Mouse (Mus musculus) liver, embryonic 16.5 days (tissue): Measurements from ENCODE around the gene P2ry14. TPM values are rescaled to one million over a fixed set of nuclear protein-coding genes. Genes with fewer than 3 reads are reported as not detected.
"Not testable (repeated sequence)": the region's sequence is repeated elsewhere in the genome, so short reads cannot be mapped to it uniquely, and the experiment has no call there.

Source experiments
- ATAC-seq: fragments of 200-750 bp; cut with Nextera tagmentation; 2 replicates; pipeline ENCODE4 v1.8.0; 2017; ENCODE audit warnings: low read depth, mild to moderate bottlenecking, moderate number of reproducible peaks, moderate library complexity
- H3K27ac ChIP-seq: fragments of 300-500 bp; sonication (generic); 2 replicates; pipeline ENCODE4 v1.5.1; 2014; ENCODE audit warnings: mild to moderate bottlenecking, low read length
- H3K27me3 ChIP-seq: fragments of 300-500 bp; sonication (generic); 2 replicates; pipeline ENCODE4 v1.6.1; 2014; ENCODE audit warnings: low read depth, low read length, mixed read lengths; ENCODE audit not compliant: control insufficient read depth, insufficient read depth
- H3K36me3 ChIP-seq: fragments of 300-500 bp; sonication (generic); 2 replicates; pipeline ENCODE4 v1.6.1; 2014; ENCODE audit warnings: mild to moderate bottlenecking; ENCODE audit not compliant: control insufficient read depth, insufficient read depth
- H3K4me1 ChIP-seq: fragments of 300-500 bp; sonication (generic); 2 replicates; pipeline ENCODE4 v1.6.1; 2014; ENCODE audit warnings: low read depth, low read length, mixed read lengths; ENCODE audit not compliant: control insufficient read depth
- H3K4me2 ChIP-seq: fragments of 300-500 bp; sonication (generic); 2 replicates; pipeline ENCODE4 v1.6.1; 2014; ENCODE audit warnings: low read depth, low read length, mixed read lengths
- H3K4me3 ChIP-seq: fragments of 300-500 bp; sonication (generic); 2 replicates; pipeline ENCODE4 v1.5.1; 2014; ENCODE audit warnings: low read depth, mild to moderate bottlenecking, low read length
- H3K9ac ChIP-seq: fragments of 300-500 bp; sonication (generic); 2 replicates; pipeline ENCODE4 v1.6.1; 2014; ENCODE audit warnings: low read depth, low read length
- H3K9me3 ChIP-seq: fragments of 300-500 bp; sonication (generic); replicated peaks from 2 replicates; pipeline ENCODE4 v1.6.1; 2016; ENCODE audit warnings: low read length; ENCODE audit not compliant: control insufficient read depth
- WGBS: fragments of 180-500 bp; shearing (Covaris S2); extraction: QIAGEN DNeasy Blood & Tissue Kit; methylation state at CpG from one replicate; pipeline ENCODE4 v1.1.7; 2014; ENCODE audit not compliant: insufficient replicate concordance; 5-methylcytosine and 5-hydroxymethylcytosine counted together
- polyA plus RNA-seq: library from polyadenylated mRNA; unstranded; fragments of >200 nt; fragmentation: Nextera tagmentation; extraction: Ambion mirVana; gene quantifications from 2 replicates; pipeline ENCODE4 v1.2.1, GENCODE M21; 2015

The P2ry14 gene
- polyA plus RNA-seq, 1 experiment from 2014 or later: 9.9 TPM

GRCm38 (mm10) chr3:59079327-59079726, 74.1 kb downstream of the P2ry14 start:
- ATAC-seq: no peak
- Histone ChIP-seq H3K4me3 (no peak overlapping the region), H3K36me3 (no peaks in the 10 kb centered on the region), H3K9ac (no peak overlapping the region), H3K9me3 (no peaks in the 10 kb centered on the region), H3K4me1 (no peaks in the 10 kb centered on the region), H3K4me2 (no peak overlapping the region), H3K27ac (no peak overlapping the region), H3K27me3 (no peaks in the 10 kb centered on the region)
- 16% methylated on average over 4 of the region's 4 CpGs for WGBS

GRCm38 (mm10) chr3:59078585-59078984, 74.8 kb downstream of the P2ry14 start:
- H3K27me3 ChIP-seq: no peaks in the 10 kb centered on the region
- no peaks in the 10 kb centered on the region for H3K36me3 ChIP-seq
- no peak overlapping the region for H3K4me2 ChIP-seq
- H3K9ac ChIP-seq: no peak overlapping the region
- H3K4me1 ChIP-seq: no peaks in the 10 kb centered on the region
- no peak for ATAC-seq
- H3K4me3 ChIP-seq: no peak overlapping the region
- no peaks in the 10 kb centered on the region for H3K9me3 ChIP-seq
- 61% methylated on average over 11 of the region's 11 CpGs for WGBS
- H3K27ac ChIP-seq: no peak overlapping the region

- Histone ChIP-seq H3K4me1 (no peaks in the 10 kb centered on the region), H3K36me3 (no peaks in the 10 kb centered on the region), H3K27me3 (no peaks in the 10 kb centered on the region), H3K27ac (no peak overlapping the region), H3K9ac (no peak overlapping the region), H3K9me3 (no peaks in the 10 kb centered on the region), H3K4me2 (no peak overlapping the region), H3K4me3 (no peak overlapping the region)
- 40% methylated on average over 4 of the region's 4 CpGs for WGBS
- no peak for ATAC-seq
Measured at GRCm38 (mm10) chr3:59077278-59077677, 76.1 kb downstream of the P2ry14 start.

- H3K27ac ChIP-seq, H3K4me3 ChIP-seq, ATAC-seq, H3K4me1 ChIP-seq, H3K9ac ChIP-seq, H3K9me3 ChIP-seq, H3K27me3 ChIP-seq, H3K4me2 ChIP-seq, H3K36me3 ChIP-seq: not testable (repeated sequence)
- 22% methylated on average over 1 of the region's 1 CpGs for WGBS
Measured at GRCm38 (mm10) chr3:59069071-59069470, 84.3 kb downstream of the P2ry14 start.

- Histone ChIP-seq H3K27ac (no peak overlapping the region), H3K4me3 (no peak overlapping the region), H3K27me3 (no peaks in the 10 kb centered on the region), H3K9me3 (no peaks in the 10 kb centered on the region), H3K4me1 (peaks cover 8% of the 10 kb centered on the region), H3K9ac (no peak overlapping the region), H3K4me2 (no peak overlapping the region), H3K36me3 (no peaks in the 10 kb centered on the region)
- 68% methylated on average over 8 of the region's 8 CpGs for WGBS
- no peak for ATAC-seq
Measured at GRCm38 (mm10) chr3:59066558-59067294, 86.7 kb downstream of the P2ry14 start.

- WGBS: 58% methylated on average over 3 of the region's 3 CpGs
- ATAC-seq: no peak
- H3K9ac ChIP-seq: no peak overlapping the region
- no peak overlapping the region for H3K4me2 ChIP-seq
- H3K27me3 ChIP-seq: no peaks in the 10 kb centered on the region
- H3K4me3 ChIP-seq: no peak overlapping the region
- peaks cover 8% of the 10 kb centered on the region for H3K4me1 ChIP-seq
- no peaks in the 10 kb centered on the region for H3K36me3 ChIP-seq
- no peak overlapping the region for H3K27ac ChIP-seq
- no peaks in the 10 kb centered on the region for H3K9me3 ChIP-seq
Measured at GRCm38 (mm10) chr3:59065937-59066336, 87.5 kb downstream of the P2ry14 start.

Other genes with a start within 250 kb of the P2ry14 start
- gene Med12l, start 147.8 kb downstream of the P2ry14 start, polyA plus RNA-seq: 0.37 and 0.73 TPM in 2 replicates
- 0.73 and 0.84 TPM in 2 replicates for gene Gpr171, start 51.8 kb downstream of the P2ry14 start, polyA plus RNA-seq
- gene Gpr87, start 41.5 kb upstream of the P2ry14 start, polyA plus RNA-seq: not detected in 2 replicates
- gene P2ry13, start 57.3 kb upstream of the P2ry14 start, polyA plus RNA-seq: 3.4 and 3.7 TPM in 2 replicates
- gene P2ry12, start 109.3 kb upstream of the P2ry14 start, polyA plus RNA-seq: 3.1 and 3.6 TPM in 2 replicates
- 0.55 and 0.76 TPM in 2 replicates for gene Igsf10, start 190.8 kb upstream of the P2ry14 start, polyA plus RNA-seq